Mouse (Mus musculus) heart, postnatal 0 days (tissue): ENCODE measurements around the gene Rpl6. TPM values are rescaled to one million over a fixed set of nuclear protein-coding genes. Genes with fewer than 3 reads are reported as not detected.
"Not testable (repeated sequence)": the region's sequence is repeated elsewhere in the genome, so short reads cannot be mapped to it uniquely, and the experiment has no call there.

Source experiments
- ATAC-seq: fragments of 200-750 bp; cut with Nextera tagmentation; 2 replicates; pipeline ENCODE4 v1.8.0; 2017; ENCODE audit warnings: low read depth, moderate number of reproducible peaks, moderate library complexity; ENCODE audit not compliant: insufficient read depth
- DNase-seq: peaks from one replicate; pipeline ENCODE4 v3.0.0-alpha.2; 2016; ENCODE audit warnings: low spot score
- H3K27ac ChIP-seq: fragments of 300-500 bp; sonication (generic); 2 replicates; pipeline ENCODE4 v1.5.1; 2014; ENCODE audit warnings: low read depth, mild to moderate bottlenecking
- H3K27me3 ChIP-seq: fragments of 300-500 bp; sonication (generic); 2 replicates; pipeline ENCODE4 v1.6.1; 2014; ENCODE audit warnings: low read length, mixed read lengths; ENCODE audit not compliant: control insufficient read depth, insufficient read depth
- H3K36me3 ChIP-seq: fragments of 300-500 bp; sonication (generic); replicated peaks from 2 replicates; pipeline ENCODE4 v1.6.1; 2014; ENCODE audit warnings: low read length, mixed read lengths; ENCODE audit not compliant: control insufficient read depth, insufficient read depth
- H3K4me1 ChIP-seq: fragments of 300-500 bp; sonication (generic); 2 replicates; pipeline ENCODE4 v1.6.1; 2014; ENCODE audit warnings: antibody characterized with exemption; ENCODE audit not compliant: control insufficient read depth, insufficient read depth
- H3K4me2 ChIP-seq: fragments of 300-500 bp; sonication (generic); 2 replicates; pipeline ENCODE4 v1.6.1; 2014; ENCODE audit warnings: low read depth, mild to moderate bottlenecking, low read length, moderate library complexity
- H3K4me3 ChIP-seq: fragments of 300-500 bp; sonication (generic); 2 replicates; pipeline ENCODE4 v1.5.1; 2014; ENCODE audit warnings: low read depth, low read length
- H3K9ac ChIP-seq: fragments of 300-500 bp; sonication (generic); replicated peaks from 2 replicates; pipeline ENCODE4 v1.6.1; 2014; ENCODE audit warnings: low read depth, low read length, mixed read lengths
- H3K9me3 ChIP-seq: fragments of 300-500 bp; sonication (generic); replicated peaks from 2 replicates; pipeline ENCODE4 v1.6.1; 2016; ENCODE audit warnings: low read length; ENCODE audit not compliant: control insufficient read depth
- CTCF ChIP-seq: IDR thresholded peaks from 2 replicates; pipeline ENCODE4 v1.5.1; 2016; ENCODE audit warnings: antibody characterized with exemption, control low read depth, low read depth
- EP300 ChIP-seq: IDR thresholded peaks from 2 replicates; pipeline ENCODE4 v1.6.1; 2016; ENCODE audit warnings: antibody characterized with exemption, low read depth
- WGBS: fragments of 180-500 bp; shearing (Covaris S2); extraction: QIAGEN DNeasy Blood & Tissue Kit; methylation state at CpG from one replicate; pipeline ENCODE4 v1.1.7; 2014; 5-methylcytosine and 5-hydroxymethylcytosine counted together
- polyA plus RNA-seq: library from polyadenylated mRNA; unstranded; fragments of >200 nt; fragmentation: Nextera tagmentation; extraction: Ambion mirVana; gene quantifications from 2 replicates; pipeline ENCODE4 v1.2.1, GENCODE M21; 2015
- total RNA-seq: library from RNA; depleted of rRNA; stranded (reverse); fragments of >200 nt; gene quantifications from 2 replicates; pipeline ENCODE4 v1.2.3, GENCODE M21; 2014; ENCODE audit warnings: low replicate concordance

The Rpl6 gene
- total and polyA plus RNA-seq, 2 experiments from 2014 or later, result 287 to 482 TPM

DNA sequence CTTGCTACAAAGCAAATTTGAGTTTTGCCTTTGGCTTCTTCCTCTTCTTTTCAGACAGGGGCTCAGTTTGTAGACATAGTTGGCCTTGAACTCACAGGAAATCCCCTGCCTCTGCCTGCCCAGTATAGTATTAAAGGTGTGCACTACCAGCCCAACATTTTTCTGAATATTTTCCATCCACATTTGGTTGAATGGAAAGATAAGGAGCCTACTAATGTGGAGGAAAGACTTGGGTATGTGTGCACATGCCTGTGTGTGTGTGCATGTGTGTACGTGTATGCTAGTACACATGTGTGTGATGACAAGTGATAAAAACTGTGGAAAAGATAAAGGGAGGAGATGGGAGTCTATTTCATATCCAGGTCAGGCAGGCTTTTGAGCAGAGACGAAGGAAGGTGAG is 21.6 kb downstream of the Rpl6 start:
- no peak overlapping the region for H3K27ac ChIP-seq
- H3K4me2 ChIP-seq, result no peak overlapping the region
- no peak overlapping the region for H3K9ac ChIP-seq
- H3K4me3 ChIP-seq, result no peak overlapping the region
- no peaks in the 10 kb centered on the region for H3K9me3 ChIP-seq
- DNase-seq (no peak), ATAC-seq (no peak)
- TF ChIP-seq CTCF (no peak), EP300 (no peak)
- H3K36me3 ChIP-seq, result no peaks in the 10 kb centered on the region
- peaks cover 19% of the 10 kb centered on the region for H3K4me1 ChIP-seq
- H3K27me3 ChIP-seq, result no peaks in the 10 kb centered on the region
- 63% methylated on average over 2 of the region's 2 CpGs for WGBS

DNA sequence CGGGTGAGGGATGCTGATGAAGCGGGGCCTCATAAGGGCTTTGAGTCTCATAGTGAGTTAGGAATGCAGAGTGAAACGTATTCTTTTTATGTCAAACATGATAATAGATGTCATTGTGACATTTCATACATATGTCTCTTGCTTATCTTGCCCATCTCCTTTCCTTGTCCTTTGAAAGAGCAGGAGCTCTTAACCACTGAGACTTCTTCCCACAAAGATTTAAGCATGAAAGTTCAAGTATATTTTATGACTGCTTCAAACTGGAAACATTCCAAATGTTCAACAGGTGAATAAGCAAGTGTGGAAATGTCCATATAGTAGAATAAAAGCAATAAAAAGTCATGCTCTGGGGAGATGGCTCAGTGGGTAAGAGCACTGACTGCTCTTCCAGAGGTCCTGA is 22.1 kb downstream of the Rpl6 start:
- Histone ChIP-seq H3K4me1 (peaks cover 16% of the 10 kb centered on the region), H3K4me2 (no peak overlapping the region), H3K27ac (no peak overlapping the region), H3K4me3 (no peak overlapping the region), H3K36me3 (no peaks in the 10 kb centered on the region), H3K9ac (no peak overlapping the region), H3K9me3 (no peaks in the 10 kb centered on the region), H3K27me3 (no peaks in the 10 kb centered on the region)
- 43% methylated on average over 3 of the region's 3 CpGs for WGBS
- ATAC-seq (no peak), DNase-seq (no peak)
- TF ChIP-seq CTCF, result no peak
- no peak for TF ChIP-seq EP300

DNA sequence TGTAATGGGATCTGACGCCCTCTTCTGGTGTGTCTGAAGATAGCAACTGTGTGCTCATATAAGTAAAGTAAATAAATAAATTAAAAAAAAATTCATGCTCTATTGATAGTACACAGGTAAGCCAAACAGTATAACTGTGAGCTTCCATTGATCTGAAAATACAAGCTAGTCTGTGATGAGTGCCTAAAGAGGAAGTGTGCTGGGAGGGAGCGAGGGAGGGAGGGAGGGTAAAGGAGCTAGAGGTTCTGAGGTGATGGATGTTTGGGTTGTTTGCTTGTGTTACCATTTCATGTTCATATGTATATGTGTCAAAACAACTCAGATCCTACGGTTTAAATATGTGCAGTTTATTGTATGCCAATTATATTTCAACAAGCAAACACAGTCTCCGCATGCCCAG is 22.6 kb downstream of the Rpl6 start:
- DNase-seq, result no peak
- Histone ChIP-seq H3K27me3 (no peaks in the 10 kb centered on the region), H3K9me3 (no peaks in the 10 kb centered on the region), H3K36me3 (no peaks in the 10 kb centered on the region), H3K4me3 (no peak overlapping the region), H3K4me1 (peaks cover 12% of the 10 kb centered on the region), H3K27ac (no peak overlapping the region), H3K4me2 (no peak overlapping the region), H3K9ac (no peak overlapping the region)
- ATAC-seq, result no peak
- TF ChIP-seq EP300 (no peak), CTCF (no peak)
- 86% methylated on average over 4 of the region's 4 CpGs for WGBS

DNA sequence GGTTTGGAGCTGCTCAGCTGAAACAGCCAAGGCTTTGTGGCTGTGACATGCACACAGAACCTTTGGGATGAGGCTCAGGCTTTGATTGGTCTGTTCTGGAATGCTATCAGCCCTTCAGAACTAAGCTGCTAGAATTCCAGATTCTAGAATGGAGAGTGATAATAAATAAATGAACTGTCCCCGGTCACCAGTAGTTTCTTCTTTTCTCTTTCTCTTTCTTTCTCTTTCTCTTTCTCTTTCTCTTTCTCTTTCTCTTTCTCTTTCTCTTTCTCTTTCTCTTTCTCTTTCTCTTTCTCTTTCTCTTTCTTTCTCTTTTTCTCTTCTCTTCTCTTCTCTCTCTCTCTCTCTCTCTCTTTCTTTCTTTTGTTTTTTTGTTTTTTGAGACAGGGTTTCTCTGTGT is 23.0 kb downstream of the Rpl6 start:
- H3K27me3 ChIP-seq, H3K27ac ChIP-seq, ATAC-seq, DNase-seq, H3K9ac ChIP-seq, H3K4me3 ChIP-seq, H3K36me3 ChIP-seq, H3K9me3 ChIP-seq, H3K4me2 ChIP-seq: not testable (repeated sequence)
- 81% methylated on average over 1 of the region's 1 CpGs for WGBS
- H3K4me1 ChIP-seq, result peaks cover 12% of the 10 kb centered on the region

DNA sequence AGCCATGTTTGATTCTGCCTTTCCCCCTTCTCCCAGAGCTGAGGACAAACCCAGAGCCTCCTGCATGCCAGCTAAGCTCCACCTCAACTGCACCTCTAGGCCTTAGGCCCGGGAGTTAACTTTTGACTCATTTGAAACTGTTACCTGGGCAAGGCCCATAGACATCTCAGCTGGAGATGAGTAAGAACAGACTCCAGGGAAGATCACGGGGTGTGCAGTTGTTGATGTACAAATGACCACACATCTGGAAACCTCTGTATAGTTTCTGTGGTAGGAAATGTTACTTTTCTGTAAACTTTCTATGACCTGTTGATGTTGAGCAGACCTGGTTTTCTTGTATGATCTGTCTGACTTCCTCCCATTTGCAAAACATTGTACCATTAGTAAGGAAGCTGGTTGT is 24.9 kb downstream of the Rpl6 start:
- Histone ChIP-seq H3K9me3 (no peaks in the 10 kb centered on the region), H3K9ac (no peak overlapping the region), H3K27ac (no peak overlapping the region), H3K27me3 (no peaks in the 10 kb centered on the region), H3K4me2 (no peak overlapping the region), H3K36me3 (no peaks in the 10 kb centered on the region), H3K4me1 (peaks cover 12% of the 10 kb centered on the region), H3K4me3 (no peak overlapping the region)
- ATAC-seq (no peak), DNase-seq (no peak)
- TF ChIP-seq CTCF (no peak), EP300 (no peak)
- WGBS, result 93% methylated on average over 2 of the region's 2 CpGs

- Histone ChIP-seq H3K27ac (no peak overlapping the region), H3K4me1 (peaks cover 5% of the 10 kb centered on the region; the same call in 1 of the 2 replicates), H3K9ac (no peak overlapping the region), H3K9me3 (no peaks in the 10 kb centered on the region), H3K4me2 (no peak overlapping the region), H3K27me3 (no peaks in the 10 kb centered on the region), H3K36me3 (no peaks in the 10 kb centered on the region), H3K4me3 (no peak overlapping the region)
- 69% methylated on average over 9 of the region's 9 CpGs for WGBS
- no peak for ATAC-seq
- DNase-seq, result no peak
- TF ChIP-seq EP300, result no peak
- TF ChIP-seq CTCF, result no peak
Measured at GRCm38 (mm10) chr5:121230811-121231210, 26.5 kb downstream of the Rpl6 start.
